Mouse (Mus musculus): ENCODE measurements around the gene Crybg1. TPM values are rescaled to one million over a fixed set of nuclear protein-coding genes. Genes with fewer than 3 reads are reported as not detected.

Gene Crybg1
- polyA plus RNA-seq, 1 experiment: 14.8 TPM

GRCm38 (mm10) chr10:43916181-43916580, 232.5 kb downstream of the Crybg1 start:
- Histone ChIP-seq H3K27ac (ENCODE audit: insufficient read depth, low read depth, low read length) (no peak overlapping the region), H3K27me3 (ENCODE audit: control insufficient read depth, insufficient read depth, low read length) (no peaks in the 10 kb centered on the region), H3K4me1 (ENCODE audit: control insufficient read depth, insufficient read depth, insufficient read length, low read length) (no peaks in the 10 kb centered on the region), H3K4me3 (ENCODE audit: low read depth, low read length) (no peak overlapping the region), H3K36me3 (ENCODE audit: control insufficient read depth, insufficient read depth, low read length) (peaks cover 10% of the 10 kb centered on the region)
- TF ChIP-seq POLR2A (IDR thresholded peaks at IDR 0.05; ENCODE audit: low read depth, low read length) (no peak), CTCF (IDR thresholded peaks at IDR 0.05; ENCODE audit: extremely low read depth, insufficient read length, insufficient replicate concordance, low read depth, low read length) (no peak)
- WGBS: 86% methylated on average over 12 of the region's 12 CpGs

- Histone ChIP-seq H3K4me3 (ENCODE audit: low read depth, low read length) (no peak overlapping the region), H3K27ac (ENCODE audit: insufficient read depth, low read depth, low read length) (no peak overlapping the region), H3K36me3 (ENCODE audit: control insufficient read depth, insufficient read depth, low read length) (peaks cover 11% of the 10 kb centered on the region), H3K4me1 (ENCODE audit: control insufficient read depth, insufficient read depth, insufficient read length, low read length) (no peaks in the 10 kb centered on the region), H3K27me3 (ENCODE audit: control insufficient read depth, insufficient read depth, low read length) (no peaks in the 10 kb centered on the region)
- 86% methylated on average over 3 of the region's 3 CpGs for WGBS
- TF ChIP-seq CTCF (IDR thresholded peaks at IDR 0.05; ENCODE audit: extremely low read depth, insufficient read length, insufficient replicate concordance, low read depth, low read length) (no peak), POLR2A (IDR thresholded peaks at IDR 0.05; ENCODE audit: low read depth, low read length) (no peak)
Measured at GRCm38 (mm10) chr10:43912236-43912635, 236.4 kb downstream of the Crybg1 start.

- no peaks in the 10 kb centered on the region for H3K27me3 ChIP-seq (ENCODE audit: control insufficient read depth, insufficient read depth, low read length)
- WGBS: 85% methylated on average over 8 of the region's 8 CpGs
- no peak overlapping the region for H3K27ac ChIP-seq (ENCODE audit: insufficient read depth, low read depth, low read length)
- no peaks in the 10 kb centered on the region for H3K4me1 ChIP-seq (ENCODE audit: control insufficient read depth, insufficient read depth, insufficient read length, low read length)
- H3K36me3 ChIP-seq (ENCODE audit: control insufficient read depth, insufficient read depth, low read length): peaks cover 10% of the 10 kb centered on the region
- TF ChIP-seq POLR2A (IDR thresholded peaks at IDR 0.05; ENCODE audit: low read depth, low read length) (no peak), CTCF (IDR thresholded peaks at IDR 0.05; ENCODE audit: extremely low read depth, insufficient read length, insufficient replicate concordance, low read depth, low read length) (no peak)
- no peak overlapping the region for H3K4me3 ChIP-seq (ENCODE audit: low read depth, low read length)
Measured at GRCm38 (mm10) chr10:43910873-43911142, 237.8 kb downstream of the Crybg1 start.

- Histone ChIP-seq H3K36me3 (ENCODE audit: control insufficient read depth, insufficient read depth, low read length) (peaks cover 10% of the 10 kb centered on the region), H3K27me3 (ENCODE audit: control insufficient read depth, insufficient read depth, low read length) (no peaks in the 10 kb centered on the region), H3K4me1 (ENCODE audit: control insufficient read depth, insufficient read depth, insufficient read length, low read length) (no peaks in the 10 kb centered on the region), H3K27ac (ENCODE audit: insufficient read depth, low read depth, low read length) (no peak overlapping the region), H3K4me3 (ENCODE audit: low read depth, low read length) (no peak overlapping the region)
- no peak for TF ChIP-seq CTCF (IDR thresholded peaks at IDR 0.05; ENCODE audit: extremely low read depth, insufficient read length, insufficient replicate concordance, low read depth, low read length)
- TF ChIP-seq POLR2A (IDR thresholded peaks at IDR 0.05; ENCODE audit: low read depth, low read length): no peak
- whole genome bisulfite sequencing: 68% methylated on average over 12 of the region's 12 CpGs
Measured at GRCm38 (mm10) chr10:43910032-43910872, 238.4 kb downstream of the Crybg1 start.

GRCm38 (mm10) chr10:43904569-43904968, 244.1 kb downstream of the Crybg1 start:
- TF ChIP-seq POLR2A (IDR thresholded peaks at IDR 0.05; ENCODE audit: low read depth, low read length): no peak
- TF ChIP-seq CTCF (IDR thresholded peaks at IDR 0.05; ENCODE audit: extremely low read depth, insufficient read length, insufficient replicate concordance, low read depth, low read length): no peak

GRCm38 (mm10) chr10:43901578-43902194, 247.0 kb downstream of the Crybg1 start, which contains the start of the genes Qrsl1 and Rtn4ip1:
Gene Qrsl1, minus strand, starts transcription at chr10:43901745.
Gene Rtn4ip1, plus strand, starts transcription at chr10:43901807.
- TF ChIP-seq CTCF (IDR thresholded peaks at IDR 0.05; ENCODE audit: extremely low read depth, insufficient read length, insufficient replicate concordance, low read depth, low read length) (no peak), POLR2A (IDR thresholded peaks at IDR 0.05; ENCODE audit: low read depth, low read length) (peak; percentile 38; the same call in 1 of the 2 replicates)
- Histone ChIP-seq H3K27me3 (ENCODE audit: control insufficient read depth, insufficient read depth, low read length) (no peaks in the 10 kb centered on the region), H3K36me3 (ENCODE audit: control insufficient read depth, insufficient read depth, low read length) (no peaks in the 10 kb centered on the region), H3K4me1 (ENCODE audit: control insufficient read depth, insufficient read depth, insufficient read length, low read length) (peaks cover 5% of the 10 kb centered on the region; the same call in 1 of the 2 replicates), H3K4me3 (ENCODE audit: low read depth, low read length) (peak within 1 kb of the TSS; percentile 86), H3K27ac (ENCODE audit: insufficient read depth, low read depth, low read length) (peak within 1 kb of the TSS; percentile 45)
- under 1% methylated on average over 40 of the region's 40 CpGs for WGBS

More at GRCm38 (mm10) chr10:43904569-43904968, 244.1 kb downstream of the Crybg1 start:
- Histone ChIP-seq H3K27ac (ENCODE audit: insufficient read depth, low read depth, low read length) (no peak overlapping the region), H3K4me3 (ENCODE audit: low read depth, low read length) (no peak overlapping the region), H3K36me3 (ENCODE audit: control insufficient read depth, insufficient read depth, low read length) (no peaks in the 10 kb centered on the region), H3K4me1 (ENCODE audit: control insufficient read depth, insufficient read depth, insufficient read length, low read length) (peaks cover 5% of the 10 kb centered on the region; the same call in 1 of the 2 replicates), H3K27me3 (ENCODE audit: control insufficient read depth, insufficient read depth, low read length) (no peaks in the 10 kb centered on the region)
- 25% methylated on average over 1 of the region's 1 CpGs for WGBS

All from small intestine, adult 2 months (tissue).